Mouse (Mus musculus) testis, postnatal 10 days (tissue): ENCODE measurements at regions not wholly inside any gene's neighbourhood (a gene's known extent, or its start where the extent isn't known, plus 50 kb on each side); places are given as distances from the start of the nearest gene placed in this dataset.
"Not testable (repeated sequence)": the region's sequence is repeated elsewhere in the genome, so short reads cannot be mapped to it uniquely, and the experiment has no call there.

Source experiments
- DNase-seq: peaks from one replicate; pipeline ENCODE4 v3.0.0; 2021; ENCODE audit warnings: low spot score

GRCm38 (mm10) chr17:14144082-14144481 lies 60.0 kb downstream of the Dact2 start:
- DNase-seq, result no peak

DNA sequence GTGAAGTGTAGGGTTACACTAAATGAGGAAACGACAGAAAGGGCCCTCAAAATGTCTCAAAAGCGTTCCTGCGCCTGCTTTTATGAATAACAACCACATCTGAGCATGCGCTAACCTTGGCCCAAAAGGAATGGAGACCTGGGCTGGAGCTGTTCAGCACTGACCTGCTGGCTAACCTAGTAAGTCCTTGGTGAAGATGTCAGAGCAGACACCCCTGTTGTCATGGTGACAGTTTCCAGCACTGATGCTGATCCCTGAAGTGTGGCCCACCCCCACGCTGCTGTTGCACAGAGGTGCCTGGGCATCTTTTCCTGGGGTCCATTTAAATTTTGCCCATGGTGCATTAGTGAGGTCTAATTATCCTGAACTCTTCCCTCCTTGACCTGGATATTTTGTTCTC lies 62.4 kb downstream of the Dact2 start:
- DNase-seq, result no peak

DNA sequence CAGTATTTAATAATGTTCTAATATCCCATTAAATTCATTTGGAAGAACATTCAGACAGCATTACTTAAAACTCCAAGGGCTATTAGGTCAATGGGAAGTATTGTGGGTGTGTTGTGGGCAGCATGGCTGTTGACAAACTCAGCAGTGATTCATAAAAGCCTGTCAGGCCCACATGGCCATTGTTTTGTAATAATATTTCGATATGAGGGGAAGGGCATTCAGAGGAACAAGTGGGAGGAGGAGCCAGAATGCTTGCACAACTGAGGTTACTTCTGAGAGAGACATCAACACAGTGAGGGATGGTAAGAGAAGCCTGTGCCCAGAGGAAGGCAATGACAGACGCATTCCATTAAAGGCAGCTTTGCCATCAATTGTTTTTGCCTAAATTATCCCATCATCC lies 63.8 kb downstream of the Dact2 start:
- DNase-seq, result no peak

GRCm38 (mm10) chr17:14138941-14139340 lies 65.2 kb downstream of the Dact2 start:
- no peak for DNase-seq

GRCm38 (mm10) chr17:14136702-14137315 lies 67.3 kb downstream of the Dact2 start:
- peak; percentile 72 for DNase-seq

DNA sequence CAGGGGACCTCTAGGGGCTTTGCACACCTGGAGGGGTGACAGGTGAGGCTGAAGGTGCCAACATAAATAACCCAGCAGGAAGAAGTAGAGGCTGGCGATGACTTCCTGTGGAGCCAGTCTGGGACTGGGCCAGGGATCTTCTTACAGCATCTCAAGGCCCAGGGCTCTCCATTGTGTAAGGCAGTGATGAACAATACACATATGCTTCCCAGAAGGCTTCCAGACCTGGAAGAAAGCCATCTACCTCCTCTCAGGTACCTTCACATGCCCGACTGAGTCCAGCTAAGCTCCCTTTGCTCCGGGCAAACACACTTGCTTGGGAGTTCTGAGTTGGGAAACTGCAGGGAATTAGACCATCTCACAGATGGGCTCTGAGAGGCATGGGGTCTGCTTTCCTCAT lies 69.5 kb downstream of the Dact2 start:
- no peak for DNase-seq

- no peak for DNase-seq
Measured at GRCm38 (mm10) chr17:14133986-14134385, 70.1 kb downstream of the Dact2 start.

DNA sequence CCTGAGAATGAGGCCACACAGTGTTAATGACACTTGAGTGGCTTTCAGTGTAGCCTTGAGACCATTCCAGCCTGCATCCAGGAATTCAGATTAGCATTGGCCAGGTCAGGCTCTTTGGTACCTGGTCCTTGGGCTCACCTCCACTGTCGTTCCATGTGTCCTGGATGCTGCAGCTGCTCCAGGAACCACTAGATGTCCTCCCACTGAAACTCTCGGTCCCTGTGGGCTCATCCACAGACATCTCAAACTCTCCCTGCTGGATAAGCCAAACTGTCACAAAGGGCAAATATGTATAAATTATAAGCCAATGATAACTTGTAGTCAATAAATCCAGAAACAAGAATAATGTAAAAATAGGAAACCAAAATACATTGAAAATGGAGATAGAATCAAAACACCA lies 67.7 kb upstream of the Gm7358 start:
- DNase-seq, result not testable (repeated sequence)

DNA sequence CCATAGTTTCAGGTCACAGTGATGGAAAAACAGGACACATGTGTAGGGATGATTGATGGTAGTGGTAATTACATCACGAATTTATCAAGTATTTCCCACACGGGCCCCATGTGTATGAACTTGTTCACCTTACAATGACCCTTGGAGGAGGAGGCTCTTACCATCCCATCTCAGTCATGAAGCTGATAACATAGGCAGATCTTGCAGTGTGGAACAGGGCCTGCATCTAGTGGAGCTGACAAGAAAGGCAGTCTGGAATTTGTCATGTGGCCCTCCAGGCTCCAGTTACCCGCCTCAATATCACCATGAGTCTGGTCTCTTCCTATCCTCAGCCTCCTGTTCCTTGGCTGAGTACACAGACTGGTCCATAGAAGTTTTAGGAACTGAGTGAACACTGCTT lies 59.5 kb upstream of the Gm7358 start:
- no peak for DNase-seq

DNA sequence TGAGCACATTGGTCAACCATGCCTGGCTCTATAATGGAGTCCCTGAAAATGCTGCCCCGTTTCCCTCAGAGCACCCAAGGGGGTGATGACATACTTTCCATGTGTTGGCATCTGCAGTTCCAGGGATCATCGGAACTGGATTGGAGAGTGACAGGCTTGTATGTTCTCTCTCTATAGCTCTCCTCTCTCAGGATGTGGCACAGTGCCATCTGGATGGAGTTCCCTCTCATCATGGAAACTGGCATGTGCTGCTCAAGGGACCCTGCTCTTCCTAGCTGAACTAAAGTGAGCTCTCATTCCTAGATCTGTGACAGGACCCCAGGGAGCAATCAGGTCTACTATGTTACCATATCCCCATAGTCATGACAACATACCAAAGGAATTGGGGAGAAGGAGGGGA lies 56.9 kb upstream of the Gm7358 start:
- no peak for DNase-seq

DNA sequence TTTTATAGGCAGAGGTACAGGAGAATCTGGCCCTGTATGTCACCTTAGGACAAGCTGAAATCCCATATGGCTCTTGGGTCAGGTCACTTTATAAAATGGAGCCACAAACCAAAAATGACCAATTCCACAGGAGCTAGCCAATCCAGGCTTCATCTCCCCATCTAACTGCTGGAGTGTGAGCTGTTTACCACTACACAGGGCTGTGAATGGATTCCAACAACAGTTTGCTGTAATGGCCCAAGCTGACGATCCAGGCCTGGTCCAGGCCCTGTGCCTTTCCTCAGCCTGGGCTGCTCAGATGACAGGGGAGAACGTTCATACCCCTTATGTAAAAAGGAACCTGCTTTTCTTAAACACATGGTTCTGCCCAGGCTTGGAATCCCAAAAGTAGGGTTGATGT lies 55.5 kb upstream of the Gm7358 start:
- no peak for DNase-seq

- DNase-seq, result not testable (repeated sequence)
Measured at GRCm38 (mm10) chr17:14111692-14112091, 52.4 kb upstream of the Gm7358 start.
